Mouse (Mus musculus) kidney, embryonic 16.5 days (tissue): ENCODE data around the gene Papolb. TPM values are rescaled to one million over a fixed set of nuclear protein-coding genes. Genes with fewer than 3 reads are reported as not detected.

Experiments
- ATAC-seq: fragments of 200-750 bp; cut with Nextera tagmentation; 2 replicates; pipeline ENCODE4 v1.8.0; 2017; ENCODE audit warnings: moderate TSS enrichment; ENCODE audit not compliant: low FRiP score, low TSS enrichment
- H3K27ac ChIP-seq: fragments of 300-500 bp; sonication (generic); 2 replicates; pipeline ENCODE4 v1.5.1; 2014; ENCODE audit warnings: low read length
- H3K27me3 ChIP-seq: fragments of 300-500 bp; sonication (generic); 2 replicates; pipeline ENCODE4 v1.6.1; 2014; ENCODE audit warnings: low read length, control low read depth, mixed read lengths; ENCODE audit not compliant: insufficient read depth
- H3K36me3 ChIP-seq: fragments of 300-500 bp; sonication (generic); 2 replicates; pipeline ENCODE4 v1.6.1; 2014; ENCODE audit warnings: low read length, control low read depth, mixed read lengths; ENCODE audit not compliant: insufficient read depth
- H3K4me1 ChIP-seq: fragments of 300-500 bp; sonication (generic); 2 replicates; pipeline ENCODE4 v1.6.1; 2014; ENCODE audit warnings: low read length, control low read depth, mixed read lengths; ENCODE audit not compliant: insufficient read depth
- H3K4me2 ChIP-seq: fragments of 300-500 bp; sonication (generic); replicated peaks from 2 replicates; pipeline ENCODE4 v1.6.1; 2014; ENCODE audit warnings: low read depth, low read length
- H3K4me3 ChIP-seq: fragments of 300-500 bp; sonication (generic); 2 replicates; pipeline ENCODE4 v1.5.1; 2014; ENCODE audit warnings: mild to moderate bottlenecking, low read length
- H3K9ac ChIP-seq: fragments of 300-500 bp; sonication (generic); replicated peaks from 2 replicates; pipeline ENCODE4 v1.6.1; 2014; ENCODE audit warnings: low read length
- H3K9me3 ChIP-seq: fragments of 300-500 bp; sonication (generic); 2 replicates; pipeline ENCODE4 v1.6.1; 2016; ENCODE audit warnings: low read length, control low read depth
- WGBS: fragments of 180-500 bp; shearing (Covaris S2); extraction: QIAGEN DNeasy Blood & Tissue Kit; methylation state at CpG from one replicate; pipeline ENCODE4 v1.1.7; 2014; 5-methylcytosine and 5-hydroxymethylcytosine counted together
- polyA plus RNA-seq: library from polyadenylated mRNA; unstranded; fragments of >200 nt; fragmentation: Nextera tagmentation; extraction: Ambion mirVana; gene quantifications from 2 replicates; pipeline ENCODE4 v1.2.1, GENCODE M21; 2015

The Papolb gene
- 0.05 and 0.12 TPM in 2 replicates for polyA plus RNA-seq

DNA sequence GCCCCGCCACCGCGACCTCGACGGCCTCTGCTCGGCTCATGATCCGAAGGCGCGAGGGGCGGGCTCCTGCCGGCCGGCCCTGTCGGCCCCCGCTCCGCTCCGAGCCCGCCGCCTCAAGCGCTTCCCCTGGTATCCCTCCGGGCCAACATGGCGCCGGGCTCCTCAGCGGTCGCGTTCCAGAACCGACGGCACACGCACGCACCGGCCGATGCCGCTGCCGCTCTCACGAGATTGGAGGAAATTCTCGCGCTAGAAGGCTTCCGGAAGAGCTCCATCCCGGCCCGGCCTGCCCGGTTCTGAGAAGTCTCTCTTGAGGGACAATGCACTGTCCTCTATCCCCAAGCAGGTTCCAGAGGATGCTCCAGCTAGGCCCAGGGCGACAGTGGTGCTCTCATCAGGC is at the start of gene Papolb:
Gene Papolb, minus strand, starts transcription at position 162 of the 400 bp plus-strand sequence.
- no peak for ATAC-seq
- H3K9me3 ChIP-seq: no peaks in the 10 kb centered on the region
- no peak within 1 kb of the TSS for H3K27ac ChIP-seq
- H3K36me3 ChIP-seq: no peaks in the 10 kb centered on the region
- peak within 1 kb of the TSS; percentile 44 for H3K4me2 ChIP-seq
- H3K27me3 ChIP-seq: peaks cover 30% of the 10 kb centered on the region
- H3K4me1 ChIP-seq: no peaks in the 10 kb centered on the region
- 0 out of 2 replicates have a peak within 1 kb of the TSS, but pooled peaks have one; percentile 41 for H3K9ac ChIP-seq
- 37% methylated on average over 36 of the region's 41 CpGs for WGBS
- H3K4me3 ChIP-seq: peak within 1 kb of the TSS; percentile 31

DNA sequence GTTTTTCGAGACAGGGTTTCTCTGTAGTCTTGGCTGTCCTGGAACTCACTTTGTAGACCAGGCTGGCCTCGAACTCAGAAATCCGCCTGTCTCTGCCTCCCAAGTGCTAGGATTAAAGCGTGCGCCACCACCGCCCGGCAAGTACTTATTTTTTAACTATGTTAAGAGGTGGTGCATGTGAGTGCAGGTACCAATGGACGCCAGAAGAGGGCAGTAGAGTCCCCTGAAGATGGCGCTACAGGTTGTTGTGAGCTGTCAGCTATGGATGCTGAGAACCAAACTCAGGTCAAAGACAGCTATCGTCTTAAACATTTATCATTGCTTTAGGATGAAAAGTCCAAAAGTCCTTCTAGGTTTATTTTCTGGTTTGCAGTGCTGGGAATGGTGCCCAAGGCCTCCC is 48.3 kb upstream of the Papolb start:
- no peaks in the 10 kb centered on the region for H3K4me1 ChIP-seq
- H3K36me3 ChIP-seq: no peaks in the 10 kb centered on the region
- H3K9me3 ChIP-seq: peaks cover 4% of the 10 kb centered on the region; the same call in 1 of the 2 replicates
- H3K9ac ChIP-seq: no peak overlapping the region
- 91% methylated on average over 10 of the region's 10 CpGs for WGBS
- no peaks in the 10 kb centered on the region for H3K27me3 ChIP-seq
- ATAC-seq: no peak
- H3K4me3 ChIP-seq: no peak overlapping the region
- H3K27ac ChIP-seq: no peak overlapping the region
- no peak overlapping the region for H3K4me2 ChIP-seq

DNA sequence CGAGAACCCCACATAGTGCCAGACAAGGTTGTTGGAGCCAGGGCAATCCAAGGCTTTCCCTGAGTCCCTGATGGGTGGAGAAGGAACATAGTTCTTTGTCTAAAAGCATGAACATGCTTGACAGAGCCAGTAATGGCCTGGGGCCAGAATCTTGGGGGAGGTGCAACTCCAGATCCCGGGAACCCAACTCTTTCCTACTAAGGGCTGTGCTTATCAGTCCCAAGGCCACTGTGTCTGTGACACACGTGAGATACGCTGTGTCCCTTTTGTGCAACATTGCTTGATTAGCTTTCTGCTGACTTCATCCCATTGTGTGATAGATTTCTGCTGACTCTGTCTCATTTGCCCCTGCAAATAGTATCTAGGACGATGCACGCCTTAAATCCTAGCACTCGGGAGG is 47.0 kb upstream of the Papolb start:
- Histone ChIP-seq H3K9ac (no peak overlapping the region), H3K4me3 (no peak overlapping the region), H3K27me3 (no peaks in the 10 kb centered on the region), H3K9me3 (peaks cover 10% of the 10 kb centered on the region), H3K36me3 (no peaks in the 10 kb centered on the region), H3K27ac (no peak overlapping the region), H3K4me1 (no peaks in the 10 kb centered on the region), H3K4me2 (no peak overlapping the region)
- 81% methylated on average over 7 of the region's 7 CpGs for WGBS
- no peak for ATAC-seq

DNA sequence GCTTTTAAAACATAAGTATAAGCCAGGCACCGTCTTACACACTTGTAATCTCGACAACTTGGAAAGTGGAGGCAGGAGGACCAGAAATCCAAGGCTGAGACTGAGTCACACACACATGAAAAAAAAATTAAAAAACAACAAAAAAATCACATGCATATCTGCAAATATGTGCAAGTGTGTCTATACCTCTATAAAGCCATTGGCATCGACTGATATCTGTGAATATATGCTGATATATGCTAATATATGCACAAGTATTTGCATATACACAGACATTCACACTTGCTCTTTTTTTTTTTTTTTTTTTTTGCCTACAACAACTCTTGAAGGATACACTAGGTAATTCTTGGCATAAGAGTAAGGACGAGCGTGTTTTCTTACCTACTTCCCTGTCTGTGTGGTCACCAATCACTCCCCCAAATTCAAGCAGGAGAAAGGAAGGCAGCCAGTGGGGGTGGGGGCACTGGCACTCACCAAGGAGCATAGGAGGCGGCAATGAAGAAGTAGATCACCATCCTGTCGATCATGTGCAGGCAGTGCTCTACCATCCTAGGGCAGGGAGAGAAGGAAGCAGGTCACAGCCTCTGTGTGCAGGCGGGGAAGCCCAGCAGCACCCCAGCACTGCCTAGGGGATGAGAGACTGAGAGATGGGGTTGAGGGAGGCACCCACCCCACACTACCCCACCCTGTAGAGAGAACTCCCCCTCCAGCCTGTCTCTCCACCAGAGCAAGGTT is 44.6 kb upstream of the Papolb start:
- WGBS: 81% methylated on average over 8 of the region's 8 CpGs
- Histone ChIP-seq H3K27me3 (no peaks in the 10 kb centered on the region), H3K9me3 (peaks cover 10% of the 10 kb centered on the region), H3K4me3 (no peak overlapping the region), H3K9ac (no peak overlapping the region), H3K27ac (no peak overlapping the region), H3K4me1 (no peaks in the 10 kb centered on the region), H3K36me3 (no peaks in the 10 kb centered on the region), H3K4me2 (no peak overlapping the region)
- no peak for ATAC-seq

DNA sequence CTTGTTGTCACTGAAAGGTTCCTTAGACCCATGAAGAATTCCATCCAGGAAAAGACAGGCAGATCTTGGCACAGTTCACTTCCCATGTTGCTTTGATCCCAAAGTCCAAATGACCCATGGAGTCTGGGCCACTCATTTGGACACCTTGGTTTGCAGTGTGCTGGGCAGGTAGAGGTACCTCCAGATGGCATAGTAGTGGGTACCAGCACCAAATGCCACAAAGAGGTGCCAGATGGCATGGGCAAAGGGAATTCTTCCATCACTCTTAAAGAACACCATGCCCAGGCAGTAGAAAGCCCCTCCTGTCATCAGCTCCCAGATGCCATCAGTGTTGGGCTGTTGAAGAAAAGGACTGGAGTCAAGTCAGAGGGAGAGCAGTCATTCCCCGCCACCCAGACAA is 34.7 kb upstream of the Papolb start:
- ATAC-seq: no peak
- Histone ChIP-seq H3K9me3 (0 out of 2 replicates have a peak, but pooled peaks cover 5% of the 10 kb centered on the region), H3K27ac (no peak overlapping the region), H3K9ac (no peak overlapping the region), H3K4me1 (no peaks in the 10 kb centered on the region), H3K27me3 (no peaks in the 10 kb centered on the region), H3K4me2 (no peak overlapping the region), H3K36me3 (no peaks in the 10 kb centered on the region), H3K4me3 (no peak overlapping the region)
- WGBS: 89% methylated on average over 1 of the region's 1 CpGs

DNA sequence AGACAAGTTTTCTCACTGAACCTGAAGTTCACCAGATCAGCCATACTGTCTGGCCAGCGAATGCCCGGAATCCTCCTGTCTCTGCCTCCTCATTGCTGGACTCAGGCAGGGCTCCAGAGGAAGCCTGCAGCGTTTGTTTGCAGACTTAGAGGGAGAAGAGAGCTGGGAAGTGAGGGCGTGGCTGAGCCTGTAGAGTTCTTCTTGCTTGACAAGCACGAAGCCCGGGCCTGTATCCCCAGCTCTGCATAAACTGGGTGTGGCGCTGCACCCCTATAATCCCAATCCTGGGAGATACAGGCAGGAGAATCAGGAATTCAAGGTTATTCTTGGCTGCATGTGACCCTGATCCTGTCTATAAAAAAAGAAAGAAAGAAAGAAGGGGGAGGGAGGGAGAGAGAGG is 30.4 kb upstream of the Papolb start:
- Histone ChIP-seq H3K4me2 (no peak overlapping the region), H3K9ac (no peak overlapping the region), H3K27me3 (no peaks in the 10 kb centered on the region), H3K4me3 (no peak overlapping the region), H3K36me3 (no peaks in the 10 kb centered on the region), H3K27ac (no peak overlapping the region), H3K9me3 (no peaks in the 10 kb centered on the region; the same call in 1 of the 2 replicates), H3K4me1 (no peaks in the 10 kb centered on the region)
- ATAC-seq: no peak
- WGBS: 57% methylated on average over 7 of the region's 7 CpGs

DNA sequence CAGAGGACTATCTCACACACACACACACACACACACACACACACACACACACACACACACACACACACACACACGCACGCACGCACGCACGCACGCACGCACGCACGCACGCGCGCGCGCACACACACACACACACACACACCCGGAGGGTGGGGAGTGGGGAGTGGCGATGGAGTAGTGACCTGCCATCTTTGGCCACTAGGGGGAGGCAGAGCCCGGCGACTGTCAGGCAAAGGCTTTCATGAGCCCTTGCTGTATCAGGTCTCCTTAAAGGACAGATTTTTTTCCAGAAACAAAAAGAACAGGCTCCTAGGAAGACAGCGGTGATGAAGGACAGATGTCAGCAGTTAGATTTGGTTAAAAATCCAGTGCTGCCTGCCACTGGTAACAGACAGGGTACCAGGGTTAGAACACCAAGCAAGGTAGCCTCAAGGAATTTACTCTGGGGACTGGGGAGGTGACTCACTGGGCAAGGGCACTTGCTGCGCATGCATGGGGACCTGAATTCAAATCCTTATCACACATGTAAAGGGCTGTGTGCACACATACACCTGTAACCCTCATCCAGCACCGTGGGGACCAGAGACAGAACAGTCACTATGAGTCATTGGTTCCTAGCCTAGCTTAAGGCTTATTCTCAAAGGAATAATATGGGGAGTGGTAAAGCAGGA is 27.7 kb upstream of the Papolb start:
- ATAC-seq: peak; percentile 74
- WGBS: 24% methylated on average over 12 of the region's 21 CpGs

DNA sequence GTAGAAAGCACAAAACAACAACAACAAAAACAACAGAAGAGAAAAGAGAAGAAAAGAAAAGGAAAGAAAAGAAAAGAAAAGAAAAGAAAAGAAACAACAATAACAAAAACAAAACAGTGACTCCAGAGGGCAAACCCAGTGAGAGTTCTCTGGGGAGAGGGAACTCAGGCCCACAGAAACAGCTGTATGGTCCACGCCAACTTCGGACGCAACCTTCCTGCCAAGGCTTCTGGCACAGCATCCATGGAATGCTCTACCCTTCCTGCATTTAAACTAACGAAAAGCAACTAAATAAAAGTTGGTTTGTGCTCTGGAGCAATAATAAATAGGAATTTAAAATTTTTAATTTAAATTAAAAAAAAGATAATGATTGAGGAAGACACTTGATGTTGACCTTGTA is 26.8 kb upstream of the Papolb start:
- Histone ChIP-seq H3K4me1 (no peaks in the 10 kb centered on the region), H3K9ac (no peak overlapping the region), H3K36me3 (no peaks in the 10 kb centered on the region), H3K27me3 (no peaks in the 10 kb centered on the region), H3K4me3 (no peak overlapping the region), H3K9me3 (no peaks in the 10 kb centered on the region; the same call in 1 of the 2 replicates), H3K27ac (no peak overlapping the region), H3K4me2 (no peak overlapping the region)
- ATAC-seq: no peak
- 80% methylated on average over 4 of the region's 4 CpGs for WGBS

More for the DNA sequence above, 27.7 kb upstream of the Papolb start:
- no peaks in the 10 kb centered on the region for H3K27me3 ChIP-seq
- H3K36me3 ChIP-seq: no peaks in the 10 kb centered on the region
- H3K4me2 ChIP-seq: no peak overlapping the region
- H3K9me3 ChIP-seq: no peaks in the 10 kb centered on the region; the same call in 1 of the 2 replicates
- H3K9ac ChIP-seq: no peak overlapping the region
- no peak overlapping the region for H3K27ac ChIP-seq
- H3K4me3 ChIP-seq: no peak overlapping the region
- H3K4me1 ChIP-seq: no peaks in the 10 kb centered on the region

DNA sequence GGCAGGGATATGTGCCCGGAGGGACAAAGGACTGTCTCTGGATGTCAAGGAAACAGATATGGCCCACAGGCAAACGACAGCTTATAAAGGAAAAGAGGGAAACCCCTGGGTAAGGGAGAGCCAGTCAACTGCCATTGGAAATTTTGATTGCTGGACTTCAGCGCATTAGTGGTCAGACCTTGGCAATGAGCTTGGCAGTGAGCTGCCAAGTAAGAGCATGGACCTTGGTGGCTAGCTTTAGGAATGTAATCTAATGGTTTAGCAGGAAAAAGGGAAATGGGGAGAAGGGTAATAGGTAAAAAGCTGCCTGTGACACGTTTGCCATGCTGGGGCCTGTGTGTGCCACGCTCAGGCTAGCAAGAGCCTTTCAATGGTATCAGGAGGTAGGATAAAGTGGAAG is 26.0 kb upstream of the Papolb start:
- Histone ChIP-seq H3K9ac (no peak overlapping the region), H3K4me3 (no peak overlapping the region), H3K27ac (no peak overlapping the region), H3K27me3 (no peaks in the 10 kb centered on the region), H3K9me3 (no peaks in the 10 kb centered on the region; the same call in 1 of the 2 replicates), H3K4me2 (no peak overlapping the region), H3K4me1 (0 out of 2 replicates have a peak, but pooled peaks cover 1% of the 10 kb centered on the region), H3K36me3 (no peaks in the 10 kb centered on the region)
- no peak for ATAC-seq
- 81% methylated on average over 5 of the region's 5 CpGs for WGBS
